Mouse (Mus musculus): ENCODE results near the gene Lpcat2.

DNA sequence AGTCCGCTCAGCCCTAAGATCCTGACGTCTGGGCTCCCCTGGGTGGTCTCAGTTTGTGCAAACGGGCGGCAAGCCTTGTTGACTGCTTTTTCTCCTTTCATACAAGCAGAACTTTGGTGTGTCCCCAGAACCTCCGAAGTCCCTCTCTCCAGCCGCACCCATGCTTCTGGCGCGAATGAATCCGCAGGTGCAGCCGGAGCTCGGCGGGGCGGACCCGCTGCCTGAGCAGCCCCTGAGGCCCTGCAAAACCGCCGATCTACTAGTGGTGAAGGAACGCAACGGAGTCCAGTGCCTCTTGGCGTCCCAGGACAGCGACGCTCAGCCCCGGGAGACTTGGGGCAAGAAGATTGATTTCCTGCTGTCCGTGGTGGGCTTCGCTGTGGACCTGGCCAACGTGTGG is 105.9 kb downstream of the Lpcat2 start:
- TF ChIP-seq CTCF (IDR thresholded peaks at IDR 0.05; ENCODE audit: low read depth): no peak
- no peak for TF ChIP-seq EP300 (optimal IDR thresholded peaks at IDR 0.05)
